Mouse (Mus musculus): ENCODE measurements around the gene Enox1. TPM values are rescaled to one million over a fixed set of nuclear protein-coding genes. Genes with fewer than 3 reads are reported as not detected.

Gene Enox1
- total and polyA plus RNA-seq, 2 experiments from 2014 or later = 23.1 to 49.6 TPM

GRCm38 (mm10) chr14:77423194-77423593 lies 266.6 kb downstream of the Enox1 start:
- DNase-seq (ENCODE audit: low spot score) = no peak
- no peaks in the 10 kb centered on the region for H3K36me3 ChIP-seq (ENCODE audit: insufficient read depth, low read length)
- ATAC-seq (ENCODE audit: low FRiP score) = no peak
- no peak overlapping the region for H3K27ac ChIP-seq (ENCODE audit: low read depth, low read length)
- H3K4me3 ChIP-seq (ENCODE audit: low read depth, low read length) = no peak overlapping the region
- H3K4me1 ChIP-seq (ENCODE audit: insufficient read depth, low read length) = no peaks in the 10 kb centered on the region
- no peaks in the 10 kb centered on the region for H3K27me3 ChIP-seq (ENCODE audit: insufficient read depth, low read length)
- no peak overlapping the region for H3K9ac ChIP-seq (replicated peaks; ENCODE audit: low read length, poor library complexity, severe bottlenecking)
- H3K4me2 ChIP-seq (ENCODE audit: low read depth, low read length, poor library complexity, severe bottlenecking) = no peak overlapping the region
- no peaks in the 10 kb centered on the region for H3K9me3 ChIP-seq (ENCODE audit: low read length)
- TF ChIP-seq CTCF (IDR thresholded peaks at IDR 0.05) = no peak
- 88% methylated on average over 9 of the region's 9 CpGs for WGBS

DNA sequence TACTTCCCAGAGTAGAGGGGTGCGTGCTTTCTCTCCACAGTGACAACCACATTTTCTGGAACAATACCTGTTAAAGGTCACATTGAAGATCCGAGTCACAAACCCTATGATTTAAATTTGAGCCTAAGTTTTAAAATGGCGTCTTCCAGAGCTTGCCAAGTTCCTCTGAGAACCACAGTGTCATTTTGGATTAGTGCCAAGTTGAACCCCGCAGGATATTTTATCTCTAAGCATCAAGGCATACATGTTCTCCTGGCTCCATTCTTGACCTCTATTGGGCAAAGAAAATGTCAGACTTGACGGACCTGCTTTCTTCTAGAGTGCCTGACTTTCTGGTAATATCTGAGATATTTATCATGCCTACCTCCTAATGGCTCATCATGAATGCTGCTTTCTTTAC lies 282.9 kb downstream of the Enox1 start:
- no peak for ATAC-seq (ENCODE audit: low FRiP score)
- Histone ChIP-seq H3K9ac (replicated peaks; ENCODE audit: low read length, poor library complexity, severe bottlenecking) (no peak overlapping the region), H3K4me3 (ENCODE audit: low read depth, low read length) (no peak overlapping the region), H3K36me3 (ENCODE audit: insufficient read depth, low read length) (no peaks in the 10 kb centered on the region), H3K4me2 (ENCODE audit: low read depth, low read length, poor library complexity, severe bottlenecking) (no peak overlapping the region), H3K27ac (ENCODE audit: low read depth, low read length) (no peak overlapping the region), H3K9me3 (ENCODE audit: low read length) (no peaks in the 10 kb centered on the region), H3K4me1 (ENCODE audit: insufficient read depth, low read length) (no peaks in the 10 kb centered on the region), H3K27me3 (ENCODE audit: insufficient read depth, low read length) (no peaks in the 10 kb centered on the region)
- no peak for DNase-seq (ENCODE audit: low spot score)
- TF ChIP-seq CTCF (IDR thresholded peaks at IDR 0.05) = no peak
- WGBS = 73% methylated on average over 5 of the region's 5 CpGs

GRCm38 (mm10) chr14:77440805-77441204 lies 284.2 kb downstream of the Enox1 start:
- H3K36me3 ChIP-seq (ENCODE audit: insufficient read depth, low read length) = no peaks in the 10 kb centered on the region
- no peak overlapping the region for H3K27ac ChIP-seq (ENCODE audit: low read depth, low read length)
- 83% methylated on average over 7 of the region's 7 CpGs for WGBS

GRCm38 (mm10) chr14:77441541-77441940 lies 285.0 kb downstream of the Enox1 start:
- H3K36me3 ChIP-seq (ENCODE audit: insufficient read depth, low read length) = no peaks in the 10 kb centered on the region
- WGBS = 86% methylated on average over 6 of the region's 6 CpGs
- DNase-seq (ENCODE audit: low spot score) (no peak), ATAC-seq (ENCODE audit: low FRiP score) (no peak)
- no peaks in the 10 kb centered on the region for H3K9me3 ChIP-seq (ENCODE audit: low read length)
- H3K4me1 ChIP-seq (ENCODE audit: insufficient read depth, low read length) = no peaks in the 10 kb centered on the region
- no peak overlapping the region for H3K4me2 ChIP-seq (ENCODE audit: low read depth, low read length, poor library complexity, severe bottlenecking)
- TF ChIP-seq CTCF (IDR thresholded peaks at IDR 0.05) = no peak
- H3K4me3 ChIP-seq (ENCODE audit: low read depth, low read length) = no peak overlapping the region
- no peaks in the 10 kb centered on the region for H3K27me3 ChIP-seq (ENCODE audit: insufficient read depth, low read length)
- no peak overlapping the region for H3K9ac ChIP-seq (replicated peaks; ENCODE audit: low read length, poor library complexity, severe bottlenecking)
- H3K27ac ChIP-seq (ENCODE audit: low read depth, low read length) = no peak overlapping the region

More at GRCm38 (mm10) chr14:77440805-77441204, 284.2 kb downstream of the Enox1 start:
- no peaks in the 10 kb centered on the region for H3K27me3 ChIP-seq (ENCODE audit: insufficient read depth, low read length)
- H3K9me3 ChIP-seq (ENCODE audit: low read length) = no peaks in the 10 kb centered on the region
- H3K4me3 ChIP-seq (ENCODE audit: low read depth, low read length) = no peak overlapping the region
- no peaks in the 10 kb centered on the region for H3K4me1 ChIP-seq (ENCODE audit: insufficient read depth, low read length)
- DNase-seq (ENCODE audit: low spot score) (peak; percentile 50), ATAC-seq (ENCODE audit: low FRiP score) (no peak)
- no peak overlapping the region for H3K4me2 ChIP-seq (ENCODE audit: low read depth, low read length, poor library complexity, severe bottlenecking)
- no peak overlapping the region for H3K9ac ChIP-seq (replicated peaks; ENCODE audit: low read length, poor library complexity, severe bottlenecking)
- no peak for TF ChIP-seq CTCF (IDR thresholded peaks at IDR 0.05)

DNA sequence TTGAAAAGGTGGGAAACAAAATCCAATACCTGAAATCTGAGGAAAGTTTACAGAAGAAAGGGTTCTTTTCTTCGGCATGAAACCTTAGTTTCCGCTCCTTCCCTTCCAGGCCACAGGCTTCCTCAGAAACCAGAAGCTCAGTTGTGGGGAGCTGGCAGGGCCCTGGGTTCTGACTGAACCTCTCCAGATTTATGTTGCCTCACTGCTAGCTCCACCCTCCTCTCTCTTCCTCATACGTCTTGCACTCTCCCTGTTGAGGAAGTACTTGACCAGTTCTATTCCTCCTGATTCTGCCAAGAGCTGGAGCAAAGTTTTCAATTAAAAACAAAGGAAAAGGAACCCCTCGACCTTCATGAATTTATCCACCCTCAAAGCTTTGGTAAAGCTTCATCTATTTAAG lies 291.4 kb downstream of the Enox1 start:
- no peak overlapping the region for H3K4me2 ChIP-seq (ENCODE audit: low read depth, low read length, poor library complexity, severe bottlenecking)
- no peak for DNase-seq (ENCODE audit: low spot score)
- no peak overlapping the region for H3K27ac ChIP-seq (ENCODE audit: low read depth, low read length)
- 84% methylated on average over 4 of the region's 4 CpGs for WGBS
- no peaks in the 10 kb centered on the region for H3K9me3 ChIP-seq (ENCODE audit: low read length)
- H3K9ac ChIP-seq (replicated peaks; ENCODE audit: low read length, poor library complexity, severe bottlenecking) = no peak overlapping the region
- no peak for ATAC-seq (ENCODE audit: low FRiP score)
- H3K36me3 ChIP-seq (ENCODE audit: insufficient read depth, low read length) = no peaks in the 10 kb centered on the region
- no peak overlapping the region for H3K4me3 ChIP-seq (ENCODE audit: low read depth, low read length)
- no peak for TF ChIP-seq CTCF (IDR thresholded peaks at IDR 0.05)
- H3K27me3 ChIP-seq (ENCODE audit: insufficient read depth, low read length) = no peaks in the 10 kb centered on the region
- no peaks in the 10 kb centered on the region for H3K4me1 ChIP-seq (ENCODE audit: insufficient read depth, low read length)

- no peak overlapping the region for H3K4me2 ChIP-seq (ENCODE audit: low read depth, low read length, poor library complexity, severe bottlenecking)
- 90% methylated on average over 4 of the region's 4 CpGs for WGBS
- H3K4me3 ChIP-seq (ENCODE audit: low read depth, low read length) = no peak overlapping the region
- H3K27me3 ChIP-seq (ENCODE audit: insufficient read depth, low read length) = no peaks in the 10 kb centered on the region
- no peaks in the 10 kb centered on the region for H3K36me3 ChIP-seq (ENCODE audit: insufficient read depth, low read length)
- H3K9me3 ChIP-seq (ENCODE audit: low read length) = no peaks in the 10 kb centered on the region
- no peak overlapping the region for H3K9ac ChIP-seq (replicated peaks; ENCODE audit: low read length, poor library complexity, severe bottlenecking)
- DNase-seq (ENCODE audit: low spot score) = no peak
- no peaks in the 10 kb centered on the region for H3K4me1 ChIP-seq (ENCODE audit: insufficient read depth, low read length)
- no peak for TF ChIP-seq CTCF (IDR thresholded peaks at IDR 0.05)
- no peak for ATAC-seq (ENCODE audit: low FRiP score)
- no peak overlapping the region for H3K27ac ChIP-seq (ENCODE audit: low read depth, low read length)
These were observed 295.4 kb downstream of the Enox1 start for GRCm38 (mm10) chr14:77451916-77452315.

Measured in midbrain, postnatal 0 days (tissue).